Mouse (Mus musculus) kidney, postnatal 36 days (tissue): ENCODE results near the gene Rpap2.

ENCODE experiments used
- DNase-seq, 2 experiments: peaks; one replicate each; pipeline ENCODE4 v3.0.0; 2021 to 2022; ENCODE audit warnings: mixed read lengths in 2 of 2

Rpap2 gene

DNA sequence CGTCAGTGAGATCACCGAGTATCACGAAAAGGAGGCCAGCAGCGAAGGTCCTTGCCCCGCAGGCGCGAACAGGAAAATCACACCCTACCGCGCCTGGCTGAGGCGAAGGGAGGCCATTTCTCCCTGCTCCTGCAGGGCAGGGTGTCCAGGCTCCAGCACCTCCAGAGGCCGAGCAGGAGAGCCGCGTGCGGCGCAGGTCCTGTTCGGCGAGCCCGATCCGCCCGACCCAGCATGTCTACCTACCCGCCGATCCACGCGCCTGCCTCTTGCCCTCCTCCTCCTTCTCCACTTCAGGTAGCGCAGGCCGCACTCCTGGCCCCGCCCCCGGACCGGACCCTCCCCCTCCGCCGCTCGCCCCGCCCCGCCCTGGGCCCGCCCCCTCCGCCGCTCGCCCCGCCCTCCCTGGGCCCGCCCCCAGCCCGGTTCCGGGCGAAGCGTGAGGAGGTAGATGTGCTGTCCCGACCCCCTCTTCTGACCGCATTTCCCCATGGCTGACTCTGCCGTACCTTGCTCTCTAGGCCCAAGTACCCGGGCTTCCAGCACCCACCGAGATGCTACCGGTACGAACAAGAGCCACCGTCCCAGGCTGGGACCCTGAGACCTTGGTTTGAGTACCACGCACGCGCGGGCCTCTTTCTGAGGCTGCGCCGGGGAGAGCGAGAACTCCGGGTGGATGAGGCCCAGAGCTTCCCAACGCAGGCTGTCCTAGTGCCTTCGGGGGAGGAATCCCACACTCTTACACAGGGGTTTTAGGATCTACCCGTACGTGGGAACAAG, at the start of gene Rpap2, which contains the start of gene Glmn:
Gene Rpap2 (plus strand): TSS at position 73 of the 777 bp plus-strand sequence.
Gene Glmn (minus strand): TSS at position 588 of the 777 bp plus-strand sequence.
- peak; percentile 88 to 91 for DNase-seq

DNA sequence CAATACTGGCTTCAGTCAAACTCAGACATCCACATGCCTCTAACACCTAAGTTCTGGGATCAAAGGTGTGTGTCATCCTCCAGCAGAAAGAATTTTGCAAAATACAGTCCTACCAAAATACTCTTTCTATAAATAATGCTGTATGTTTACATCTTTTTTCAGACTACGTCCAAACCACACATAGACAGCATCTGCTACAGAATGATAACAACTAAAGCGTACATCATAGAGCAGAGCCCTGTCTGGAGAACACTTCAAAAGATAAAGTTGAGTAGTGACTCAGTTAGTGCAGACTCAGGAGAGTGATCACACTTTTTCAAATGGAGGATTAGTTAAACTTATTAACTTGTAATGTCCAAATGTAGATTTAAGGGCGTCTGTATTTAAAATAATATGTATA, 49.2 kb upstream of the Rpap2 start:
- no peak for DNase-seq

DNA sequence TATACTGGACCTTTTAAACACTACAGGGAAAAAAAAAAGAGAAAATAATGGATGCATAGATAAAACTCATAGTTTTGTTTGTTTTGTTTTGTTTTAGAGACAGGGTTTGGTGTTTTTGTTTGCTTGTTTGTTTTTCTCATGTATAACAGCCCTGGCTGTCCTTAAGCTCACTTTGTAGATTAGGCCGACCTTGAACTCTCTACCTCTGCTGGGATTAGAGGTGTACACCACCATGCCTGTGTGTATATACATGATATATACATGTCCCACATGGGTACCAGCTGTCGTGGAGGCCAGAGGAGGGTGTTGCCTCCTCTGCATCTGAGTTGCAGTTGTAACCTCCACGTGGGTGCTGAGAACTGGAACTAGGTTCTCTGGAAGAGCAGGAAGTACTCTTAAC, 48.7 kb upstream of the Rpap2 start:
- no peak for DNase-seq

DNA sequence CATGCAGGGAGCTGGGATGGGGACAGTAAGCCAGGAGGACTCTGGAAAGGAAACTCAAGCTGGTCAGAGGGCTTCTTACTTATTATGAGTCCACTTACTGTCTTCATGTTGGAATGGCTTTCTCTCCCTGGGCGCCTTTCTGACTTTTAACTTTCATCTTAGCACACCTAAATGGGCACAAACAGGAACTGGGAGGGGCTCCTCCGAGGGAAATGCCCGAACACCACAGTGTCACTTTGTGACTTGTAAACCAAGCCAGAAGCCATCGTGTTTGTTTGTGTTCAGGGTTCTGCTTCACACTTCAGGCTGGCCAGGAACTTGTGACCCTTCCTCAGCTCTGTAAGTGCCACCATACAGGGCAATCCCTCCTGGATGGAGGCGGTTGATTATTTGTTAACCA, 42.8 kb upstream of the Rpap2 start:
- DNase-seq: no peak

DNA sequence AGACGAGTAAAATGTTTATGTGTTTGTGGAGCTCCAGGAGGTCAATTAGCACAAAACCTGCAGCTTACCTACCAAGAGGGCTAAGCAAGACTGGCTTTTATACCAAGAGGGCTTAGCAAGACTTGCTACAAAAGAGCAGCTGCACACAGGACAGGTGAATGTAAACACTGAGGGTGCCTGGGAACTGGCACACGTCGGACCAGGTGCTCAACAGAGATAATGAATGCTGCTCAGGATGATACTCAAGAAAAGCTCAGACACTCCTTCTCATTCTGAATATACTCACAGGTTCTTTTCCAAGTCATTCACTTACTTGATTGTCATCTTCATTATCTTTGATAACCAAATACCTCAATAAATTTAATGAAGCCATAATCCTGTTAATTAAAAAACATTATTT, 40.2 kb upstream of the Rpap2 start:
- DNase-seq: no peak

DNA sequence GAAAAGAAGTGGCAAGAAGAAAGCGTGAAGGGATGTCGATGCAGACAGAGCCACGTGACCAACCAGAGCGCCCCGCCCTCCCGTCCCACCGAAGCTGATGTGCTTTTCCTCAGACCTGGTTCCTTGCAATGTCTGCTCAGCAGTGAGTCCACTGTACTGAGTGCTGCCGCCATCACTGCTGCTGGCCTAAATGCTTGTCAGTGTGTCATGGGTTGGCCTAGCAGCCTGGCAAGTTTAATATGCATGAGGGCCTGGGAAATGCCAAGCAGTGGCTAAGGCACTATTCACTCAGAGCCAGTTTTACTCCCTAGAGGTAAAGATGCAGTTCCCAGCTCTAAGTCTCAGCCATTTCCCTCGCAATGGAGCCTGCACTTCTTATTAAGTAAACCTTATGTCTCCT, 28.0 kb upstream of the Rpap2 start:
- no peak for DNase-seq

DNA sequence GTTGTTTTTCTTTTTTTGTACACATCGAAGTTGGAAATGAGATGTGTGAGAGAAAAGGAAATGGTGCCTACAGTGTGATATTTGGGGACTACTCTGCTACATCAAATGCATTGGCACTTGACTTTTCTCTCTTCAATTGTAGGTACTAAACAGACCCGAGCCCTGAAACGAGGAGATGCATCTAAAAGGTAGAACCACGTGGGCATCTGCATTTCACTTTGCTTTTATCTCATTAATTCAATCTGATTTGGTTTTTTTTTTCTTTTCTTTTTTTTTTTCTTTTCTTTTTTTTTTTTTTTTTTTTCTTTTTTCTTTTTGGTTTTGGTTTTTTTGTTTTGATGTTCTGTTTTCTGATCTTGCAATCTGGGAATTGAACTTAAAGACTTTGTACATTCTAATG, 1.2 kb downstream of the Rpap2 start:
- DNase-seq: no peak

DNA sequence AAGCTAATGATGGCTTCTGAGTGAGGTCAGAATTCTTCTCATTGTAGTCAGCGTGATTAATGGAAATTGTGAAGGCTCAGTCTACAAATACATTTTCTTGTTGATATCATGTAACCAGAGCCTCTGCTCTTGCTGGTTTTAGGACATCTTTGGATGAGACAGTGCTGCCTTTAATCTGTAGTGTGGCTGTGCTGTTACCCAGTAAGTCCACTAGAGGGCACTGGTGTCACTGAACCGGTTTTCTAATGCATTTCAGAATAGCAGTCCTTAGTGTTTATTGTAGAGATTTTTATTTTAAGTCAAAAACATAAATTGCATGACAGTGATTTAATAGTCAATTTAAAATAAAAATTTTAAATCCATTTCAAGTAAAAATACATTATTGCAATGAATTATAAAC, 14.1 kb downstream of the Rpap2 start:
- DNase-seq: peak; percentile 42 to 73

DNA sequence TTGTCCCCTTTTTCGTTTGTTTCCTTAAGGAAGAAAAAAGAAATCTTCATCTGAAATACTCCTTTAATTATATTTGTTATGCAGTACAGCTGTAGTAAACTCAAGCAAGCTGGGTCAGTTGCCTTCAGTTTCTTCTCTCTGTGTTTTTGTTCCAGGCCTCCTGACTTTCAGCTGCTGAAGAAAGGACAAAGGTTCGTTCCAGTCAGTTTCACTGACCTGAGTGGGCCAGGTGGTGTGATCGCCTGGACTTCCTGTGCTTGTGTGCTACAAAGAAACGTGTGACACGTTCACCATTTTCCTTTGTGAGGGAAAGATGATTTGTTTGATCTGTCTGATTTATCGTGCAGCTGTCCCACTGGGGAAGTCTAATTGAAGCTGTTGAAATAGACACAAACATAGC, 20.8 kb downstream of the Rpap2 start:
- DNase-seq: peak; percentile 32 to 34

DNA sequence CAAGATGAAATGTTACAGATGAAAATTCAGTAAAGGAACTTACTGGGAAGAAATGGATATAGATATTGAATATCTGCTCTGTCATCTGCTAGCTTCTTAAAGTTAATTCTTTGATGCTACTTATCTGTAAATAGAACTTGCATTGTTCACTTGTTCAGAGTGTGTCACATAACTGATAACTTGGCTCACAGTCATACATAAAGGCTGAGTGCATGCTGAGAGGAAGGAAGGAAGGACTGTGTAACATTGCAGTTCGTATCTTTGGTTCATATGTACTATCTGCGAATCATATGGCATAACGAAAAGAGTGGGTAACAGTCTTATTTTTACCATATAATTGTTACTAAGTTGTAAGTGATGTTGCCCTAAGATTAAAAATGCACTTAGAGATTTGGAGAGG, 24.2 kb downstream of the Rpap2 start:
- DNase-seq: no peak

DNA sequence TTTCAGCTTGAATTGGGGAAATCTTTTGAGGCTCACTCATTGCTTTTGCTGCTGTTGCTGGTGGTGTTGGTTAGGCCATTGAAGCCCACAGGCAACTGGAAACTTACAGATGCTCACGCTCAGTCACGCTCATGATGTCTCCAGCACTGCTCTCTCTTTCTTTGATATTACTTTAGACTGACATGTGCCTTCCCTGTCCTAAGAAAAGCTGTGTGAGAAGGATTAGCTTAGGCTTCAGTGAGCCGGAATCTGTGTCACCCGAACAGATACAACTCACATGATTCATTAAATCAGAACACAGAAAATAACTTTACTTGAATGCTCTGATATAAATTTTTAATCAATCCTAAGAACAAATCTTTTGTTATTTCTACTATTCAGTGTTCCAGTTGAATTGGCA, 36.5 kb downstream of the Rpap2 start:
- DNase-seq: no peak

DNA sequence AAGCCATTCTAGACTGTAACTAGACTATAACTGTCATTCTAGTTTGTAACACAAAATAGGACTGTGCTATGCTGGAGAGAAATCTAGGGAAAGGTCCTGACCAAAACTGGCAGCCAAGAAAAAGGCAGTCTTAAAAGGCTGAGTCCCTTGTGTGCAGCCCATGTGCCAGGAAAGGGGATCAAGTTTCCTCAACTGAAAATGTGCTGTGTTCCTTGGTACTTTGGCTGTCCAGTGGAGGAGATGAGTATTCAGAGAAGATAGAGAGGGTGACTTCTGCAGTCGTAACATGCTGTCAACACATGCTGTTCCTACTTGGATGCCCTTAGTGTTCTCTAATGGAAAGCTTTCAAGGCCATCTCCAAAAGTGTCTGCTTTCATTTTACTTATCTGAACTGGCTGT, 39.9 kb downstream of the Rpap2 start:
- no peak for DNase-seq

DNA sequence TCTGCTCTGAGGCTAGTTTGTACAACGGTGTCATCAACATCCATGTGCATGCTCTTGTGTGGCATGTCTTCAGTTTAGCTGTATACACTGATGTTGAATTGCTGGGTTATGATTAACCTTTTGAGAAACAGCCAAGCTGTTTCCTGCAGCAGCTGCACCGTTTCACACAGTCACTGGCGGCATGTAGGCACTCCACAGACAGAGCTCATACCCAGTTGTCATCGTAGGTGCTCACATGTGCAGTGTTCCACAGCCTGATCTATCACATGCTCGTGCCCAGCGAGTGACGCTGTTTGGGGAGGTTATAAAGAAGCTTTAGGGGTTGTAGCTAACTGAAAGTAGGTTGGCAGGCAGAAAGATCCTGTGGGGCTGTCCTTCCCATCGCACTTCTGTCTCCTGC, 41.2 kb downstream of the Rpap2 start:
- no peak for DNase-seq

DNA sequence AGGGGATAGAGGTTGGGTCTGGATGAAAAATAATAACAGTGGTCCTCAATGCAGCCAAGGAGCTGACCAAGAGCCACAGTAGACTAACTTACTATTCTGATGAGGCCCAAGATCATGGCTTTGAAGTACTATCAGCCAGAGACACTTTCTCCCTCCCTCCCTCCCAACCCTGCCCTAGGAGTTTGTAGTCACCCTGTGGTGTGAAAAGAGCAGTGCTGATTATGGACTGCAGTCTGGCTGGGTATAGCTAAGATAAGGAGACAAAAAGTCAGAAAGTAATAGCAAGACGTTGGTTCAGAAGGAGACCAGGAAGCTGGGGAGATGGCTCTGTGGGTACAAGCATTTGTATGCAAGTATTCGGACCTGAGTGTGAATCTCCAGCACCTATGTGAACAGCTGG, 47.4 kb downstream of the Rpap2 start:
- DNase-seq: no peak

DNA sequence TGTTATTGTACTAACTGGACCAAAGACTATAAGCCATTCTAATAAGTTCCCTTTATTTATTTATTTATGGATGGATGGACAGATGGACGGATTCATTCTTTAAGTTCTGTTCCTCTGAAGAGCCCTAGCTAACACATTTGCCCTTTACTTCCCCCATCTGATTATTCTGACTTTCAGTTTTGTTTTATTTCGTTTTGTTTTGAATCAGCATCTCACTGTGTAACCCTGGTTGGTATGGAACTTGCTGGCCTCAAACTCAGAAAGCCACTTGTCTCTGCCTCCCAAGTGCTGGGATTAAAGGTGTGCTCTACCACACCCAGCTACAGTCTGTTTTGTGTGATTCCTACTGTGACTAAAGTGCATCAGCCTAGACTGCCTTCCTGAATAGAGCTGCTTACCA, 48.8 kb downstream of the Rpap2 start:
- no peak for DNase-seq

DNA sequence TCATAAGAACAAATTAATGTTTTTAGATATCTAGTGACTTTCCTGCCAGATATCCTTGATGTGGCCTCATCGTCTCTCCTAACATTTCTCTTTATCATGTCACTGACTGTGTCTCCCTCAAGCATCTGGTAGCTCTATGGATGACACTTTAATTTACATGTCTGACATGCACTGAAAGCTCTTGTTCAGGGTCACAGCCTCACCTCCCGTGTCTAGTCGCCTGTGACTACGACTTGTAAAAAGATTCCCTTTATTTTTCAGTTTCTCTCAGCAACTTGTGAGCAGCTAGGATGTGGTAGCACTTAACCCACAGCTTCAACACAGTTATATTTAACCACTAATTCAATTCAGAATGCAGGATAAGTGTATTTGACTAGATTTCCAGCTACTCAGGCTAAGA, 50.4 kb downstream of the Rpap2 start:
- DNase-seq: no peak

DNA sequence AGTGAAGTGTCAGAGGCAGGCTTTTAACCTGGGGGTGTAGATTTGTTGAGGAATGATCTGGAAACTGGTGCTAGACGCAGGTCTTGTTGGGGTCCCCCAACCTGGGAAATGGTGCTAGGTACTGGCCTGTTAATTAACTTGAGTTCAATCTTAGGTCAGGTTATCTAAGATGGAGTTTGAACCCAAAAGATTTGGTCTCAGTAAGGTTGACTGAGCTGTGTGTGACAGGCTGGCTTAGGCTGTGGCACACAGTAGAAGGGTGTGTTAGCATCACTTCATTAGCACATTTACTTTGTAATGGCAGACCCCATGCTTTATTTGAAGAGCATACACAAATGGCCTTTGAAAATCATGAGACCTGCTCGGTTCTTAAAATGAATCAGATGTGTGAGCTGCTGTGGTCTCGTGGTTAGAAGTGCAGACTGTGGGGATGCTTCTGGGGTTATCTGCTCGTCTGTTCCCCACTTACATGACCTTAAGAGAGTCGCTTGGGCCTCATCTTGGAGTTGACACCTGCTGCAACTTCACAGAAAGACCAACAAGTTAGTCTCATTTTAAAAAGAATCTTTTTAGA, 51.5 kb downstream of the Rpap2 start:
- no peak for DNase-seq

DNA sequence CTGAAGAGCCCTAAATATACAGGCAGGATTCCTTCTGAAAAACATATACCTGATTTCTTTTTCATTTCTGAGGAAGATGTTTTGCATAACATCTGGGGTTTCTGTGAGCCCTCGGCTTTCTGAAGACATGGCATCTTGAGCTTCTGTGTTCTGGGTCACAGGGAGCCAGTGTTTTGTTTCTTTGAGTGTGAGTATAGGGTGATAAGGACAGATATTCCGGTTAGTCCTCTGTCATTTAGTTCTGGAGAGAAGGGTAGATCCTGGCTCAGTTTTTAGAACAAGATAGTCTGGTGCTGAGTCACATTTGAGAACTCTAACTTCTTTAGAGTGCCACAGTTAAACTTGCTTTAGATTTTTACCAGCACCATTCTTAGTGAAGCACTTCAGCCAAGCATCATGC, 52.5 kb downstream of the Rpap2 start:
- DNase-seq: no peak

DNA sequence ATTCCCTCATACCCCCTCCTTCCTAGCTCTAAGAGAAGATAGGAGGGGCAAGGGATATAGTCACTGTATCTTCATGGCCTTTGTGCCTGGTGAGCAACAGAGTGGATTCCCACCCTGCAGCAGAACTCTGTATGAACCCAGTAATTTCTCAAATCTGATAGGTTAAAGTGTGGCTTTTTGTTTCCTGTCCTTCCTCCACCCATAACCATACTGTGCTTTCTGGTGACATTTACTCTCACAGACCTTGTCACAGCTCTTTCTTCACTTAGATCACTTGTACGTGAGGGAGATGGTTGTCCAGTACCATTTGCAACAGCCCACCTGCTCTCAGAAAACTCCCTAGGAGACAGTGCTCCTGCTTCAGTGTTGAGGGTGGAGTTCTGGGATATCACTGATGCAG, 53.3 kb downstream of the Rpap2 start:
- DNase-seq: no peak

DNA sequence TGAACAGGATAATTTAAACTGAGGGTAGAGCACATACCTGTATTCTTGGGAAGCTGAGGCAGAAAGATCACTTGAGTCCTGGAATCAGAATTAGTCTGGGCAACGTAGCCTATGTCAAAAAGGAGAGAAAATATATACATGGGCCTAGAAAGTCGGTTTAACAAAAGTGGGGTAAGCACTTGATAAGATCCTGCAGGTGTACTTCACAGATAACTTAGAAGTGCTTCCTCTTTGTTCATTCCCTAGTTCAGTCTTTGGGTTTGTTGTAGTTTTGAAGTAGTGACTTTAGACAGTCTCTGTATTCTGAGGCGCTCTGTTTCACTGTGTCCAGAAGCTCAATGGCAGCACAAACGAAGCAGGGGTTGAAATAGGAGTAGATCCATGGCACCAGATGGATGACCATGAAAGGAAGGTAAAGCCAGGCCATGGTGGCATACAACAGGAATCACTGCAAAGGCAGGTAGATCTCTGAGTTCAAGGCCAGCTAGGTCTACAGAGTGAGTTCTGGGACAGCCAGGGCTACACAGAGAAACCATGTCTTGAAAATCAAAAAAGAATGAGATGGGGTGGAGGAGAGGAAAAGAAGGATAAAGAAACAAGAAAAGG, 55.0 kb downstream of the Rpap2 start:
- no peak for DNase-seq

DNA sequence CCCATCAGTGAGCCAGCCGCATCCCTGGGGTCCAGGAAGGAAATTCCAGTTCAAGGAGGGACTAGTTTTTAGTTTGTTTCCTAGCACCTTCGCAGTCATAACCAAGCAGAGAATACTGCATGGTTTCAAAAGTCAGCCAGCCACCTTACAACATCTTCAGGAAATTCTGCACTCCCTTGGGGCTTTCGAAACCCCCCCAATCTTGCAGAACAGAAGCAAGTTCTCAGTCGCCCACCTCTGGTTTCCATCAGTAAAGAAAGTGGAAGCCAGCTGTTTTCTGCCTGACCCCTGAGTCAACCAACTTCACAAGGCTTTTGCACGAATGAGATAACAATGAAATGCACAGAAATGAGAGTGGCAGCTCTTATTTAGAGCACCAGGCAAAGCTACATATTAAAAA, 81.2 kb downstream of the Rpap2 start:
- no peak for DNase-seq

DNA sequence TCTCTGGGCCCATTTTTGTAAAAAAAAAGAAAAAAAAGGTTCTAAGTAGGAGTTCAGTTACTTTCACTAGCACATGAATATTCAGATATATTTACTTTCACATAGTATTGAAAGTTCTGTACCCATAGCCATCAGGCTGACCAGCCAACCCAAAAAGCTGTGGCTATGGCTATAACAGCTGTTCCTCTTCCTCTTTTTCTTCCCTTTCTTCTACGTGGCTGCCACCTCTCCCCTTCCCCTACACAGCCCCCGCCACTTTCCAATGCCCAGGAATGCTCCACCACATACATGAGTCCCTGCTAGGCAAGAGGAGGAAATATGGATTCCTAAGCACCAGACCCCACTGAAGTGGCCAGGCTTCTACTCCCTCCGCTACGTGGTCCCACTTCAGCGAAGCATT, 84.1 kb downstream of the Rpap2 start:
- no peak for DNase-seq

DNA sequence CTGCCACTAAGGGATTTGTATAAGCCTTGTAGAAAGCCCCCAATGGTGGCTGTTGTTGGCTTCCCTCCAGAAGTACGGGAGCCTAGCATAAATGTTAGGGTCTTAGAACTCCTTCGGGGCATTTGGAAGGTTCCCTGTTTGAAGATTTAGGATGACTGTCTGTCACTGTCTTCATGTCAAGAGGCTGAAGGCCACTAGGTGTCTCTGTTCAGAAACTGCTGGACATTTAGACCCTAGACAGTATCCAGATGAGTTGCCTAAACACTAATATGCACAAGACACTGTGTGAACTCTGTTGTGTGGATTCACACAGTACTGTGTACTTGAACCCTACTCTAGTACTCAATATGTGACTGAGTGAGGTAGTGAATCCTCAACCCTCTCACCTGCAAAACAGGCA, 87.2 kb downstream of the Rpap2 start:
- DNase-seq: peak in 1 of 2 experiments; percentile 16

DNA sequence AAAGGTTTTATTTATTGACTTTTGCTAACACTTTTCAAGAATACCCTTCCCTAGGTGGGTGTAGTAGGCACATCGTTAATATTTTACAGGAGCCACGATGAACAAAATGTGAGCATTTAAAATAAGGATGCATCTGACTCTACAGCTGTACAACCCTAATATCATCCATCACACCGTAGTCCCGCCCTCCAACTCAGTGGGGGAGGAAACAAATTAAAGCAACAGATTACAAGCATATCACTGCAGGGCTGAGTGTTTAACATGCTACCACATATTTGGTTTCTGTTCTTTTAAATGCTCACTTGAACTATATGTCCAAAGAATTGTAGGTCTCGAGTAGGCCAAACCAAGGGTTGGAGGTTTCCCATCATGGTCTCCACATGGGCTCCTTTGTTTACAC, 90.0 kb downstream of the Rpap2 start:
- no peak for DNase-seq
